Mouse (Mus musculus) cortical plate, adult 2 months (tissue): ENCODE measurements around the gene Letm1.

ENCODE experiments used
- CTCF ChIP-seq: fragments of 200-500 bp; IDR thresholded peaks from 2 replicates; pipeline ENCODE4 v1.5.1; 2011; ENCODE audit warnings: mild to moderate bottlenecking, control low read depth, low read length; ENCODE audit not compliant: insufficient read depth; ENCODE audit errors: extremely low read depth
- POLR2A ChIP-seq: fragments of 200-500 bp; IDR thresholded peaks from 2 replicates; pipeline ENCODE4 v1.6.1; 2011; ENCODE audit warnings: mild to moderate bottlenecking, low read length, control low read depth; ENCODE audit not compliant: insufficient read depth; ENCODE audit errors: extremely low read depth

DNA sequence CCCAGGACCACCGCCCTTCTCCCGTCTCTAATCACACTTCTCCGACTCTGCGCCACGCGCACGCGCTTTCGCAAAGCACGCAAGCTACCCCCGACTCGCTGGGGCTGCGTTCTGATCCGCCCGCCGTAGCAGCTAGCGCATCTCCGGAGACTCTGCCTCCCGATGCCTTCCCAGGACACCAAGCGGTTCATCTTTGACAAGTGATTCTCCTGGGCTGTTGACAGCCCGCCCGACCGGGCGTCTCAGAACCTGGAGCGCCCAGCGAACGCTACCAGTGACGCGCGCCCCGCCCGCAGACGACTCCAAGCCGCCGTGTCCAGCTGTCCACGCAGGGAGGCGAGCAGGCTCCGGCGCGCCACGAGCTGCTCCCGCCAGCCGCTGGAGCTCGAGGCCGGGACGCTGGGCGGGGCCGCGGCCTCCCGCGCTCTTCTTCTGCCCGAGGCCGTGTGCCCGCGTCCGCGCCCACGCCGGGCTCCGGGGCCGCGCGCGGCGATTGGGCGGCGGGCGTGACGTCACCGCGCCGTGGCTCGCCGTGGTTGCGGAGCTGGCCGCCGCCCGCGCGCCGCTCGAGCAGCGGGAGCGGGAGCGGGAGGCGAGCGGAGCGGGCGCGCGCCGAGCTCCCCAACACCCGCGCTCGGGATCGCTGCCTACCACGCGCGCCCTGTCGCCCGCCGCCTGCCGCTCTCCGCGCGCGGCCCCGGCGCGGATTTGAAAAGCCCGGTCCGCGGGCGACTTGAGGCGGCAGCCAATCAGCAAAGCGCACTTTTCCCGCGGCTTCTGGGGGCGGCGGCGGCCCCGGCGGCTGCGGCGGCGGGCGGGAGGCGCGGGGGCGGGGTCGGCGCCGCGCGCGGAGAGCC, 37.5 kb upstream of the Letm1 start, which contains the start of gene Nsd2:
- TF ChIP-seq CTCF (no peak), POLR2A (no peak)
